Mouse (Mus musculus): ENCODE measurements around the gene A330070K13Rik.

GRCm38 (mm10) chr5:130331206-130331605 is 53.2 kb downstream of the A330070K13Rik start:
- TF ChIP-seq GATA1 (IDR thresholded peaks at IDR 0.05; ENCODE audit: borderline replicate concordance, low read length) (no peak), CTCF (IDR thresholded peaks at IDR 0.05; ENCODE audit: low read depth, low read length) (no peak), TAL1 (conservative IDR thresholded peaks at IDR 0.05; ENCODE audit: low read depth, low read length) (no peak), POLR2AphosphoS5 (IDR thresholded peaks at IDR 0.05; ENCODE audit: insufficient replicate concordance, low read depth, low read length) (no peak)
